Mouse (Mus musculus): ENCODE data around the gene Gm14226. TPM values are rescaled to one million over a fixed set of nuclear protein-coding genes. Genes with fewer than 3 reads are reported as not detected.
"Not testable (repeated sequence)": the region's sequence is repeated elsewhere in the genome, so short reads cannot be mapped to it uniquely, and the experiment has no call there.

Gm14226 gene
- total and polyA plus RNA-seq, 3 experiments, result 0.07 to 0.08 TPM; not detected in 1

DNA sequence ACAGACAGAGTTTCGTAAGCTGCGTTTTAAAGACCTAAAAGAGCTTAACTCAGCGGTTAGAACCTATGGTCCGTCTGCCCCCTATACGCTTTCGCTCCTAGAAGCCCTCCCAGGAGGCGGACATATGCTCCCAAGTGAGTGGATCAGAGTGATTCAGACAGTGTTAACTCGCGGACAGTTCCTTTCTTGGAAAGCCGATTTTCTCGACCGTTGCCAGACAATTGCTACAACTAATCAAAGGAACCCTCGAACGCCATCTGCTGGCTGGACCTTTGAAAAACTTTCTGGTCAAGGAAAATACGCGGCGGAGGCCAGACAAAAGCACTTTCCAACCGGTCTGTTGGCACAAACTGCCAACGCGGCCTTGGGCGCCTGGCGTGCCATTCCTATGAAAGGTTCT, 1.6 kb downstream of the Gm14226 start:
- Histone ChIP-seq H3K79me2 (ENCODE audit: control insufficient read depth, insufficient read depth, low read length, poor library complexity) (no peaks in the 10 kb centered on the region; the same call in 1 of the 2 replicates), H3K4me1 (ENCODE audit: control insufficient read depth in 1 of 2, insufficient read depth in 2 of 2, low read length in 2 of 2) (peaks cover 9 to 10% of the 10 kb centered on the region in 2 experiments), H3K9me3 (replicated peaks; ENCODE audit: insufficient read depth, low read length) (no peaks in the 10 kb centered on the region), H3K4me3 (ENCODE audit: control insufficient read depth in 1 of 2, insufficient read depth in 1 of 2, low read depth in 2 of 2, low read length in 2 of 2) (peak overlapping the region; percentile 71 to 75), H3K36me3 (ENCODE audit: control insufficient read depth in 1 of 2, insufficient read depth in 2 of 2, low read length in 2 of 2) (peaks cover 0 to 2% of the 10 kb centered on the region in 2 experiments; a peak in 1 of 4 replicates), H3K27me3 (ENCODE audit: control insufficient read depth in 1 of 2, insufficient read depth in 2 of 2, low read length in 2 of 2) (no peaks in the 10 kb centered on the region), H3K9ac (ENCODE audit: control insufficient read depth, low read depth, low read length, poor library complexity, severe bottlenecking) (peak overlapping the region; percentile 82), H3K27ac (ENCODE audit: control insufficient read depth, low read depth, low read length) (peak overlapping the region; percentile 94)
- TF ChIP-seq MAFK (IDR thresholded peaks at IDR 0.05; ENCODE audit: borderline replicate concordance, low read depth, low read length) (no peak), TAL1 (IDR thresholded peaks at IDR 0.05; ENCODE audit: low read length) (no peak), MAZ (IDR thresholded peaks at IDR 0.05; ENCODE audit: low read depth, low read length) (0 out of 2 replicates have a peak, but pooled peaks have one; percentile 13), GATA1 (IDR thresholded peaks at IDR 0.05; ENCODE audit: low read depth, low read length) (0 out of 2 replicates have a peak, but pooled peaks have one; percentile 10), SMC3 (IDR thresholded peaks at IDR 0.05; ENCODE audit: low read depth, low read length) (peak; percentile 68), ZC3H11A (IDR thresholded peaks at IDR 0.05; ENCODE audit: low read depth, low read length) (peak; percentile 41; the same call in 1 of the 2 replicates), UBTF (IDR thresholded peaks at IDR 0.05; ENCODE audit: borderline replicate concordance, insufficient read depth, low read depth, low read length) (no peak), TCF12 (IDR thresholded peaks at IDR 0.05; ENCODE audit: low read depth, low read length) (peak; percentile 9; the same call in 1 of the 2 replicates), NRF1 (IDR thresholded peaks at IDR 0.05; ENCODE audit: insufficient read depth, low read depth, low read length, poor library complexity, severe bottlenecking) (no peak), EP300 (IDR thresholded peaks at IDR 0.05; ENCODE audit: low read depth in 1 of 2, low read length in 2 of 2) (0 out of 4 replicates have a peak, but pooled peaks of 1 of the 2 experiments have one; percentile 37), ZNF384 (IDR thresholded peaks at IDR 0.05; ENCODE audit: low read depth, low read length) (no peak), CTCF (IDR thresholded peaks at IDR 0.05 in 2 of 3, conservative IDR thresholded peaks at IDR 0.05 in 1 of 3; ENCODE audit: control insufficient read depth in 1 of 3, insufficient read depth in 1 of 3, low read depth in 2 of 3, low read length in 3 of 3, poor library complexity in 1 of 3, severe bottlenecking in 1 of 3) (peak; percentile 54 to 80 (median 60)), MAX (IDR thresholded peaks at IDR 0.05; ENCODE audit: low read length) (no peak), RAD21 (IDR thresholded peaks at IDR 0.05; ENCODE audit: low read depth, low read length) (peak; percentile 60), POLR2A (IDR thresholded peaks at IDR 0.05; ENCODE audit: control insufficient read depth in 1 of 2, insufficient read depth in 1 of 2, low read depth in 1 of 2, low read length in 2 of 2, poor library complexity in 1 of 2) (peak in 1 of 2 experiments; percentile 0; a peak in 1 of 4 replicates), MXI1 (IDR thresholded peaks at IDR 0.05; ENCODE audit: low read depth, low read length) (no peak)
- DNase-seq (ENCODE audit: low read depth, low spot score), result peak; percentile 90

DNA sequence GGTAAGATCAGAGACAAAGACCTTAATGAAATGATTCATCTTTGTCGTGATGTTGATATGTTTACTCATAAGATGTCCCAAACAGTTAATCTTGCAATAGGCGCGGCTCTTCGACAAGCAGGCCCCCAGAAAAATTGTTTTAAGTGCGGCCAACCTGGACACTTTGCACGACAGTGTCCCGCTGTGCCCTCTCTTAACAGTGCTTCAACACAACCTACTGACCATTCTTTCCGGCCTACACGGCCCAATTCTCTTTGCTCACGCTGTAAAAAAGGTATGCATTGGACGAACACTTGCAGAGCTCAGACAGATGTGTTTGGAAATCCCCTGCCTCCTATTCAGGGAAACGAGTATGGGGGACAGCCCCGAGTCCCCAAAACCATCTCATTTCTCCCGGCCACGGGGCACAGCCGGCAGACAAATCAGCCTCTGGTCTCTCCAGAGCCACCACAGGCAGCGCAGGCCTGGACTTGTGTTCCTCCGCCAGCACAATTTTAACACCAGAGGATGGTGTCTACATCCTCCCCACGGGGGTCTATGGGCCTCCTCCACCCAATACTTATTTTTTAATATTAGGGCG, 2.3 kb downstream of the Gm14226 start:
- not testable (repeated sequence) for H3K36me3 ChIP-seq (ENCODE audit: control insufficient read depth in 1 of 2, insufficient read depth in 2 of 2, low read length in 2 of 2); H3K27me3 ChIP-seq (ENCODE audit: control insufficient read depth in 1 of 2, insufficient read depth in 2 of 2, low read length in 2 of 2); H3K9me3 ChIP-seq (replicated peaks; ENCODE audit: insufficient read depth, low read length); DNase-seq (ENCODE audit: low read depth, low spot score); H3K27ac ChIP-seq (ENCODE audit: control insufficient read depth, low read depth, low read length); H3K79me2 ChIP-seq (ENCODE audit: control insufficient read depth, insufficient read depth, low read length, poor library complexity)
- Histone ChIP-seq H3K4me1 (ENCODE audit: control insufficient read depth in 1 of 2, insufficient read depth in 2 of 2, low read length in 2 of 2) (peaks cover 9 to 10% of the 10 kb centered on the region in 2 experiments), H3K4me3 (ENCODE audit: control insufficient read depth in 1 of 2, insufficient read depth in 1 of 2, low read depth in 2 of 2, low read length in 2 of 2) (peak overlapping the region in 1 of 2 experiments; percentile 75; a peak in 2 of 4 replicates), H3K9ac (ENCODE audit: control insufficient read depth, low read depth, low read length, poor library complexity, severe bottlenecking) (peak overlapping the region; percentile 0; the same call in 1 of the 2 replicates)
